Mouse (Mus musculus) lung, embryonic 14.5 days (tissue): Measurements from ENCODE around the gene Cpt1a. TPM values are rescaled to one million over a fixed set of nuclear protein-coding genes. Genes with fewer than 3 reads are reported as not detected.

Source experiments
- ATAC-seq: fragments of 200-750 bp; cut with Nextera tagmentation; 2 replicates; pipeline ENCODE4 v1.8.0; 2017; ENCODE audit warnings: mild to moderate bottlenecking, moderate TSS enrichment, moderate library complexity; ENCODE audit not compliant: insufficient read depth
- DNase-seq: peaks from one replicate; pipeline ENCODE4 v3.0.0-alpha.2; 2015
- H3K27ac ChIP-seq: fragments of 300-500 bp; sonication (generic); 2 replicates; pipeline ENCODE4 v1.5.1; 2014; ENCODE audit warnings: low read depth, mild to moderate bottlenecking, moderate library complexity
- H3K27me3 ChIP-seq: fragments of 300-500 bp; sonication (generic); 2 replicates; pipeline ENCODE4 v1.6.1; 2014; ENCODE audit warnings: low read length, control low read depth; ENCODE audit not compliant: insufficient read depth
- H3K36me3 ChIP-seq: fragments of 300-500 bp; sonication (generic); 2 replicates; pipeline ENCODE4 v1.6.1; 2014; ENCODE audit warnings: control low read depth; ENCODE audit not compliant: insufficient read depth
- H3K4me1 ChIP-seq: fragments of 300-500 bp; sonication (generic); 2 replicates; pipeline ENCODE4 v1.6.1; 2014; ENCODE audit warnings: antibody characterized with exemption, control low read depth; ENCODE audit not compliant: insufficient read depth
- H3K4me2 ChIP-seq: fragments of 300-500 bp; sonication (generic); 2 replicates; pipeline ENCODE4 v1.6.1; 2014; ENCODE audit warnings: mild to moderate bottlenecking
- H3K4me3 ChIP-seq: fragments of 300-500 bp; sonication (generic); 2 replicates; pipeline ENCODE4 v1.5.1; 2014; ENCODE audit warnings: low read depth, low read length
- H3K9ac ChIP-seq: fragments of 300-500 bp; sonication (generic); 2 replicates; pipeline ENCODE4 v1.6.1; 2014
- H3K9me3 ChIP-seq: fragments of 300-500 bp; sonication (generic); 2 replicates; pipeline ENCODE4 v1.6.1; 2016; ENCODE audit warnings: low read depth, low read length, control low read depth
- CTCF ChIP-seq: IDR thresholded peaks from 2 replicates; pipeline ENCODE4 v1.5.1; 2016; ENCODE audit warnings: antibody characterized with exemption, low read depth
- WGBS: fragments of 180-500 bp; shearing (Covaris S2); extraction: QIAGEN DNeasy Blood & Tissue Kit; methylation state at CpG from one replicate; pipeline ENCODE4 v1.1.7; 2014; 5-methylcytosine and 5-hydroxymethylcytosine counted together
- polyA plus RNA-seq: library from polyadenylated mRNA; unstranded; fragments of >200 nt; fragmentation: Nextera tagmentation; extraction: Ambion mirVana; gene quantifications from 2 replicates; pipeline ENCODE4 v1.2.1, GENCODE M21; 2014

The Cpt1a gene
- 18.9 and 19.7 TPM in 2 replicates for polyA plus RNA-seq

DNA sequence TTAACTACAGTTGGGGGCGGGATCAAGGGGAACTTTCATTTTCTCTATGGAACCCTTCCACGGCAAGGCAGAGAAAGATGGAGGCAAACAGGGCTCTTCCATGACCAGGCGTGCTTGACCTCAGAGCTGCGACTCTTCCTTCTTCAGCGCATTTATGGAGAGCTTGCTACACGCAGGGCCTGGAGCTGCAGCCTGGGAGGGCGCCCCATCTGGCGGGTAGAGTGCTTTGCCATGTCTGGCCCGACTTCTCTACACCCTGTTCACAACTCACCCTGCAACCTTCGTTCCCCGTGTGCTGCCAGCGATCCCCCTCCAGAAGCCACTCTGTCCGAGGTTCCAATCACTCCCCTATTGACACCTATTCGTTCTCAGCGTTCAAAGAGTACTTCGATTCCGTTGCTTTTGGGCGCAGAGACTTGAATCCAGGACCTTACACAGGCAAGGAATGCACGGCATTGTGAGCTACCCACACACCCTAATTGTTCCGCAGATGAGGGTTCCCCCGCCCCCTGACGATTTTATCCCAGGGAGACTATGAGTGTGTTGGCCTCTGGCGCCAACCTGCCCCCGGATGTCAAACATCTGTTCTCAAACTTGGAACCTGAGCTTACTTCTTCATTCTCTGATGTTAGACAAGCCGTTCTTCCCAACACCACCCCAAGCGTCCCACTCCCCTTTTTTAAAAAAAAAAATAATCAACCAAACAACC lies at the start of gene Cpt1a:
Gene Cpt1a (plus strand): TSS at position 74 of the 709 bp plus-strand sequence.
- peak; percentile 58 for DNase-seq
- Histone ChIP-seq H3K27ac (peak within 1 kb of the TSS; percentile 20; the same call in 1 of the 2 replicates), H3K9me3 (no peaks in the 10 kb centered on the region), H3K4me2 (peak within 1 kb of the TSS; percentile 99), H3K9ac (peak within 1 kb of the TSS; percentile 59), H3K27me3 (0 out of 2 replicates have a peak, but pooled peaks cover 6% of the 10 kb centered on the region), H3K4me3 (peak within 1 kb of the TSS; percentile 59), H3K4me1 (peaks cover 18% of the 10 kb centered on the region), H3K36me3 (no peaks in the 10 kb centered on the region)
- peak; percentile 58 for TF ChIP-seq CTCF
- 2% methylated on average over 26 of the region's 26 CpGs for WGBS
- peak; percentile 18 for ATAC-seq

GRCm38 (mm10) chr19:3273331-3273730 lies 48.8 kb upstream of the Cpt1a start:
- 91% methylated on average over 9 of the region's 9 CpGs for WGBS
- peaks cover 84% of the 10 kb centered on the region for H3K36me3 ChIP-seq
- no peak overlapping the region for H3K9ac ChIP-seq

GRCm38 (mm10) chr19:3275744-3276365 lies 46.3 kb upstream of the Cpt1a start:
- H3K4me3 ChIP-seq: no peak overlapping the region
- no peaks in the 10 kb centered on the region for H3K4me1 ChIP-seq
- H3K9me3 ChIP-seq: no peaks in the 10 kb centered on the region
- DNase-seq: no peak
- no peak overlapping the region for H3K4me2 ChIP-seq
- no peaks in the 10 kb centered on the region for H3K27me3 ChIP-seq
- TF ChIP-seq CTCF: no peak
- no peak overlapping the region for H3K9ac ChIP-seq
- 84% methylated on average over 3 of the region's 3 CpGs for WGBS
- no peak for ATAC-seq
- H3K36me3 ChIP-seq: peaks cover 71% of the 10 kb centered on the region
- no peak overlapping the region for H3K27ac ChIP-seq

More at GRCm38 (mm10) chr19:3273331-3273730, 48.8 kb upstream of the Cpt1a start:
- no peak for ATAC-seq
- Histone ChIP-seq H3K4me1 (no peaks in the 10 kb centered on the region), H3K4me2 (no peak overlapping the region), H3K4me3 (no peak overlapping the region), H3K9me3 (no peaks in the 10 kb centered on the region), H3K27me3 (no peaks in the 10 kb centered on the region), H3K27ac (no peak overlapping the region)
- no peak for DNase-seq
- TF ChIP-seq CTCF: no peak

DNA sequence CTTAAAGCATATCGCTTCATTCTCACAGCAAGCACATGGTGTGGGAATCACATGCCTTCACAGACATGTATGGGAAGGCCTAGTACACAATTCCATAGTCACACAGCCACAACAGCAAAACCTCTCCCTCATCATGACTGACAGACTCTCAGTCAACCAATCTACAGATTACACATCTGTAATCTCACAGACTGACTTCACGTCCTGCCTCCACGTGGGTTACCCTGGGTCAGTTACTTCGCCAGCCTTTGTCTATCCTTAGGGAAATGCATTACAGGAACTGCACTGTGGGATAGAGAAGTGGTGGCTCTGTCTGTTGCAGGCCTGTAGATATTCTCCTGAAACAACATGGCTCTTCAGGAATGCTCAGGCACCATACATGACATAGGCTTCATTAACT lies 40.2 kb upstream of the Cpt1a start:
- ATAC-seq (no peak), DNase-seq (no peak)
- no peak overlapping the region for H3K27ac ChIP-seq
- 65% methylated on average over 4 of the region's 4 CpGs for WGBS
- H3K9me3 ChIP-seq: no peaks in the 10 kb centered on the region
- H3K4me2 ChIP-seq: peak overlapping the region; percentile 76
- TF ChIP-seq CTCF: no peak
- peaks cover 39% of the 10 kb centered on the region for H3K36me3 ChIP-seq
- H3K4me3 ChIP-seq: peak overlapping the region; percentile 81
- H3K27me3 ChIP-seq: no peaks in the 10 kb centered on the region
- H3K9ac ChIP-seq: peak overlapping the region; percentile 83
- H3K4me1 ChIP-seq: peaks cover 3% of the 10 kb centered on the region; the same call in 1 of the 2 replicates

GRCm38 (mm10) chr19:3282572-3283467 lies 39.3 kb upstream of the Cpt1a start, which contains the start of the genes Mrpl21 and Ighmbp2:
TSS of gene Mrpl21 (plus strand) at chr19:3282901.
TSS of gene Ighmbp2 (minus strand) at chr19:3283017.
- Histone ChIP-seq H3K4me1 (peaks cover 3% of the 10 kb centered on the region; the same call in 1 of the 2 replicates), H3K4me2 (peak within 1 kb of the TSS; percentile 76), H3K27ac (peak within 1 kb of the TSS; percentile 54; the same call in 1 of the 2 replicates), H3K27me3 (no peaks in the 10 kb centered on the region), H3K9ac (peak within 1 kb of the TSS; percentile 83), H3K9me3 (no peaks in the 10 kb centered on the region), H3K36me3 (peaks cover 39% of the 10 kb centered on the region; the same call in 1 of the 2 replicates), H3K4me3 (peak within 1 kb of the TSS; percentile 81)
- DNase-seq: peak; percentile 94
- under 1% methylated on average over 49 of the region's 49 CpGs for WGBS
- no peak for TF ChIP-seq CTCF
- ATAC-seq: peak; percentile 95

- H3K9me3 ChIP-seq: no peaks in the 10 kb centered on the region
- no peak overlapping the region for H3K27ac ChIP-seq
- DNase-seq (no peak), ATAC-seq (no peak)
- TF ChIP-seq CTCF: no peak
- H3K4me2 ChIP-seq: no peak overlapping the region
- no peaks in the 10 kb centered on the region for H3K4me1 ChIP-seq
- WGBS: 89% methylated on average over 1 of the region's 1 CpGs
- H3K36me3 ChIP-seq: peaks cover 62% of the 10 kb centered on the region
- no peak overlapping the region for H3K9ac ChIP-seq
- no peak overlapping the region for H3K4me3 ChIP-seq
- no peaks in the 10 kb centered on the region for H3K27me3 ChIP-seq
Observed at GRCm38 (mm10) chr19:3289006-3289405, 33.1 kb upstream of the Cpt1a start.
